Mouse (Mus musculus): ENCODE results near the gene Celf5. TPM values are rescaled to one million over a fixed set of nuclear protein-coding genes. Genes with fewer than 3 reads are reported as not detected.

Gene Celf5
- 0.07 and 0.20 TPM in 2 replicates for polyA plus RNA-seq (2015; fragmentation: Nextera tagmentation; extraction: Ambion mirVana)

DNA sequence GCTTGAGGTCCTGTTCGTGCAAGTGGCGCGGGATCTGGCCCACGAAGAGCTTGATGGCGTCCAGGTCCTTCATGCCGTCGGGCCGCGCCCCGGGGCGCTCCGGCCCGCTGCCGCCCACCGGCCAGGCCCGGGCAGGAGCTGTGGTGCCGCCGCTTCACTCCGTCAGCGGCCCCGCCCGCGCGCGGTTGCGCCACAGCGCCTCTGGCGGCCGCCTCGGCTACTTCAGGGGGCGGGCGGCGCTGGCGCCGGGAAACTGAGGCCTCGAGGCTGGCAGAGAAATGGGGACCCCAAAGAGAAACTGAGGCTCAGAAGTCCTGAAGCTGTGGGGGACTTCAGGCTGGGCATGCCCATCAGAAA is at the start of gene Celf5:
Celf5 (minus strand) TSS at position 177 of the 357 bp plus-strand sequence.

DNA sequence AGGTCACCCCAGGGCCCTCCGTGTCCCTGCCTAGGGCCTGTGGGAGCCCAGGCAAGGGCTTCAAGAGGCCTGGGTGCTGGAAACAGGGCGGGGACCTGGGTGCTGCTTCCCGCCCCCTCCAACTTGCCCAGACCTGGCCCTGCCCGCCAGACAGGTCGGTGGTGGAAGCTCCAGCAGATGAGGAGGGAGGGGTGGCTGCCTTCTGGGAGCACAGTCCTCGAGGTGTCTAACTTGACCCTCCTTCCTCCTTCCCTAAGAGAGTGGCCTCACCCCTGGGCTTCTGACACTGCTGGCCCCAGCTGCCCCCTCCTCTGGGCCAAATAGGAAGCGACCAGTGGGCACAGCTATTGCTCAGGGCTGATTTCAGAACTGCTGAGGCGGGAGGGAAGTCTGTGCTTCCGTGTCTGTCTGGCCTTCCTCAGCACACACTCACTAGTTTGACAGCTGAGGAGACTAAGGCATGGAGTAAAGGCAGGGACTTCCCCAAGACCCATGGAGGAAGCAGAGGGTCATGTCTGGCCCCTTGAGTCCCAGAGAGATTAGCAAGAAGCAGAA is 41.6 kb upstream of the Celf5 start, which contains the start of gene Gna15:
Gna15 (minus strand) TSS at position 175 of the 555 bp plus-strand sequence.

DNA sequence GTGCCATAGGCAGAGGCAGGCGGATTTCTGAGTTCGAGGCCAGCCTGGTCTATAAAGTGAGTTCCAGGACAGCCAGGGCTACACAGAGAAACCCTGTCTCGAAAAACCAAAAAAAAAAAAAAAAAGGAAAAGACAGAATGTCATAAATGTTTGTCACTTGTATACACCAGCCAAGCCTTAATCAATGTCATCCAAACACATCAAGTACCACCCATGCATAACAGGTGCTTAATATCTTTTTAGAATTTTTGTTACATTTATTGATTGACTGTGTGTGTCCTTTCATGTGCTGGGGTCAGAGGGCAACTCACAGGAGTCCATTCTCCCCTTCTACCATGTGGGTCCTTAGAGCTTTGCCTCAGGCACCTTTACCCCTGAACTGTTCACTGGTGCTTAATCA is 17.5 kb upstream of the Celf5 start, which contains the start of gene S1pr4:
S1pr4 (minus strand) TSS at position 101 of the 400 bp plus-strand sequence.

DNA sequence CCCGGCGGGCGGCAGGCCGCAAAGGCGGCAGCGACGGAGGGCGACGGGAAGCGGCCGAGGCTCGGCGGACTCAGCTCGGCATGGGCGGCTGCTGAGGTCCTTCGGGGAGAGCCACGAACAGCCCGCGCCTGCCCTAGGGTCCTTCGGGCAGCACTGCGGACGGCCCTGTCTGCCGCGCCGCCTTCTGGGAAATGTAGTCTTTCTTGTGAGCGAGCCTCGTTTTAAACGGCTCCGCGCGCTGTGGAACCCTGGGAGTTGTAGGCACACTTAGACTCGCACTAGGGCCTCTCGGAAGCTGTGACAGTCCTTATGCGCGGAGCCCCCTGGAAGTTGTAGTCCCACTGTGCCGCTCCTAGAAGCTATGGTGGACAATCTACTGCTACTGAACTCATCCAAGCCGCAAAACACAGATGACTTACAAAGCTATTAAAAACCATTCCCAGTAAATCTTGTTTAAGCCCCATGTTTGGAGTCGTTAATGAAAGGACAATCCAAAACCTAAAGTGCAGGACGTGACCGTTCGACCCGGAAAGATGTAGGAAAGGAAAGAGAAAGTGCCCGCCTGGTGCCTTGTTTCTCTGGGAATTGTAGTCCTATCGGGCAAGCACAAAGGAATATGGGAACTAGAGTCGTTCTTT is 13.9 kb upstream of the Celf5 start, which contains the start of gene Ncln:
Ncln (minus strand) TSS at position 129 of the 638 bp plus-strand sequence.

DNA sequence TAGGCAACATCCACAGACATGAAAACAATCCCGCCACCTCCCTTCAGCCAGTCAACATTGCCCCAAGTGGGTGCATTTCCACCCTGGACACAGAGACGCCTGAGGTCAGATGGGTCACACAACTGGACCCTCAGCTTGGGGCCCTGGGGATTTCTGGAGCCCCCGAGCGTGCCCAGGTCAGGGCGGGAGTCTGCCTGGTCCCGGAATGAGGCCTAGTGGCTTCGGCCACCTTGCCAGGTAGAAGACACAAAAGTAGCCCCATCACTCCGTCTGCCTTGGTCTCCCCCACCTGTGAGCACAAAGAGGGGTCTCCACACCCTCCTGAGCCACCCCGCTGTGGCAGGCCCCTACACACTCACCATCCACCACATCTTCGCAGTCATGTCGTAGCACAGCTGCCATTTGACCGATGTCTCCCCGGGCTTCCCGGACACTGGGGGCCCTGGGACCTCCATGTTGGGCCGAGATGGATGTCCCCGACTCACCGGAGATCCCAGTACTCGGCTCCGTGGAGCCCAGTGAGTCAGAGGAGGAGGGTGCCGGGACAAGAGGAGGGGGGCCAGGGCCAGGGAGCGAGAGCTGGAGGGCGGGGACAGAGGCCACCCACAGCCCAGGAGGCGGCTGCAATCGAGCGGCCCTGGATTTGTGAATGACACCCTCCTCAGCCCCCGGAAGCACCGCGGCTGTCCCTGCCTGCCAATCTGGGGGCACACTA is 27.2 kb downstream of the Celf5 start, which contains the start of gene Nfic:
Nfic (minus strand) TSS at position 455 of the 715 bp plus-strand sequence.

Other genes starting within 250 kb of the Celf5 start
- 0.65 and 0.82 TPM in 2 replicates for gene Zfr2, start 249.6 kb downstream of the Celf5 start, polyA plus RNA-seq (2015; fragmentation: Nextera tagmentation; extraction: Ambion mirVana)
- 4.1 and 6.0 TPM in 2 replicates for gene Matk, start 229.8 kb downstream of the Celf5 start, polyA plus RNA-seq (2015; fragmentation: Nextera tagmentation; extraction: Ambion mirVana)
- gene Mrpl54, start 215.8 kb downstream of the Celf5 start, polyA plus RNA-seq (2015; fragmentation: Nextera tagmentation; extraction: Ambion mirVana): 126 and 131 TPM in 2 replicates
- gene Apba3, start 215.7 kb downstream of the Celf5 start, polyA plus RNA-seq (2015; fragmentation: Nextera tagmentation; extraction: Ambion mirVana): 17.8 and 19.1 TPM in 2 replicates
- 0.53 and 1.2 TPM in 2 replicates for gene Tjp3, start 191.1 kb downstream of the Celf5 start, polyA plus RNA-seq (2015; fragmentation: Nextera tagmentation; extraction: Ambion mirVana)
- gene Pip5k1c, start 189.7 kb downstream of the Celf5 start, polyA plus RNA-seq (2015; fragmentation: Nextera tagmentation; extraction: Ambion mirVana): 15.4 and 20.0 TPM in 2 replicates
- 27.4 and 29.3 TPM in 2 replicates for gene Cactin, start 161.6 kb downstream of the Celf5 start, polyA plus RNA-seq (2015; fragmentation: Nextera tagmentation; extraction: Ambion mirVana)
- gene Tbxa2r, start 154.0 kb downstream of the Celf5 start, polyA plus RNA-seq (2015; fragmentation: Nextera tagmentation; extraction: Ambion mirVana): 13.1 and 18.9 TPM in 2 replicates
- gene Gipc3, start 139.4 kb downstream of the Celf5 start, polyA plus RNA-seq (2015; fragmentation: Nextera tagmentation; extraction: Ambion mirVana): 0.05 and 0.08 TPM in 2 replicates
- gene Hmg20b, start 132.2 kb downstream of the Celf5 start, polyA plus RNA-seq (2015; fragmentation: Nextera tagmentation; extraction: Ambion mirVana): 48.0 and 50.8 TPM in 2 replicates
- 14.5 and 14.7 TPM in 2 replicates for gene Mfsd12, start 125.2 kb downstream of the Celf5 start, polyA plus RNA-seq (2015; fragmentation: Nextera tagmentation; extraction: Ambion mirVana)
- gene 4930404N11Rik, start 116.9 kb downstream of the Celf5 start, polyA plus RNA-seq (2015; fragmentation: Nextera tagmentation; extraction: Ambion mirVana): 2.2 and 2.5 TPM in 2 replicates
- 142 and 145 TPM in 2 replicates for gene Fzr1, start 104.2 kb downstream of the Celf5 start, polyA plus RNA-seq (2015; fragmentation: Nextera tagmentation; extraction: Ambion mirVana)
- 71.6 and 73.6 TPM in 2 replicates for gene Dohh, start 98.3 kb downstream of the Celf5 start, polyA plus RNA-seq (2015; fragmentation: Nextera tagmentation; extraction: Ambion mirVana)
- gene Gm48551, start 98.2 kb downstream of the Celf5 start, polyA plus RNA-seq (2015; fragmentation: Nextera tagmentation; extraction: Ambion mirVana): 1.6 and 1.8 TPM in 2 replicates
- gene Gm48552, start 93.7 kb downstream of the Celf5 start, polyA plus RNA-seq (2015; fragmentation: Nextera tagmentation; extraction: Ambion mirVana): 0.59 TPM in 1 of 2 replicates, not detected in the other
- gene Smim24, start 89.7 kb downstream of the Celf5 start, polyA plus RNA-seq (2015; fragmentation: Nextera tagmentation; extraction: Ambion mirVana): 2.9 and 3.5 TPM in 2 replicates
- gene Nfic, start 27.1 kb downstream of the Celf5 start, polyA plus RNA-seq (2015; fragmentation: Nextera tagmentation; extraction: Ambion mirVana): 23.4 and 30.6 TPM in 2 replicates
- 34.4 and 39.8 TPM in 2 replicates for gene Ncln, start 13.7 kb upstream of the Celf5 start, polyA plus RNA-seq (2015; fragmentation: Nextera tagmentation; extraction: Ambion mirVana)
- 16.0 and 23.3 TPM in 2 replicates for gene S1pr4, start 17.4 kb upstream of the Celf5 start, polyA plus RNA-seq (2015; fragmentation: Nextera tagmentation; extraction: Ambion mirVana)
- 13.1 and 15.7 TPM in 2 replicates for gene Gna15, start 41.5 kb upstream of the Celf5 start, polyA plus RNA-seq (2015; fragmentation: Nextera tagmentation; extraction: Ambion mirVana)
- gene Gna11, start 62.5 kb upstream of the Celf5 start, polyA plus RNA-seq (2015; fragmentation: Nextera tagmentation; extraction: Ambion mirVana): 14.8 and 19.3 TPM in 2 replicates
- gene Aes, start 76.8 kb upstream of the Celf5 start, polyA plus RNA-seq (2015; fragmentation: Nextera tagmentation; extraction: Ambion mirVana): 209 and 247 TPM in 2 replicates
- gene Tle2, start 91.9 kb upstream of the Celf5 start, polyA plus RNA-seq (2015; fragmentation: Nextera tagmentation; extraction: Ambion mirVana): 20.3 and 29.4 TPM in 2 replicates
- gene Tle6, start 118.4 kb upstream of the Celf5 start, polyA plus RNA-seq (2015; fragmentation: Nextera tagmentation; extraction: Ambion mirVana): 5.4 and 7.7 TPM in 2 replicates
- 0.66 and 0.74 TPM in 2 replicates for gene BC025920, start 123.6 kb upstream of the Celf5 start, polyA plus RNA-seq (2015; fragmentation: Nextera tagmentation; extraction: Ambion mirVana)
- gene Sirt6, start 145.1 kb upstream of the Celf5 start, polyA plus RNA-seq (2015; fragmentation: Nextera tagmentation; extraction: Ambion mirVana): 14.4 and 17.7 TPM in 2 replicates
- 2.4 and 3.3 TPM in 2 replicates for gene Ankrd24, start 145.8 kb upstream of the Celf5 start, polyA plus RNA-seq (2015; fragmentation: Nextera tagmentation; extraction: Ambion mirVana)
- gene Gm10778, start 166.3 kb upstream of the Celf5 start, polyA plus RNA-seq (2015; fragmentation: Nextera tagmentation; extraction: Ambion mirVana): 1.9 and 2.2 TPM in 2 replicates
- 6.6 and 6.8 TPM in 2 replicates for gene Zfp433, start 222.1 kb upstream of the Celf5 start, polyA plus RNA-seq (2015; fragmentation: Nextera tagmentation; extraction: Ambion mirVana)

All from spleen, postnatal 0 days (tissue).